Mouse (Mus musculus) kidney, postnatal 36 days (tissue): Measurements from ENCODE around the gene Mettl6.

Source experiments
- DNase-seq, 2 experiments: peaks; one replicate each; pipeline ENCODE4 v3.0.0; 2021 to 2022; ENCODE audit warnings: mixed read lengths in 2 of 2

Gene Mettl6

GRCm38 (mm10) chr14:31494975-31495455 lies at the start of gene Mettl6:
Gene Mettl6 (minus strand): TSS chr14:31495040.
- peak; percentile 93 to 95 for DNase-seq

DNA sequence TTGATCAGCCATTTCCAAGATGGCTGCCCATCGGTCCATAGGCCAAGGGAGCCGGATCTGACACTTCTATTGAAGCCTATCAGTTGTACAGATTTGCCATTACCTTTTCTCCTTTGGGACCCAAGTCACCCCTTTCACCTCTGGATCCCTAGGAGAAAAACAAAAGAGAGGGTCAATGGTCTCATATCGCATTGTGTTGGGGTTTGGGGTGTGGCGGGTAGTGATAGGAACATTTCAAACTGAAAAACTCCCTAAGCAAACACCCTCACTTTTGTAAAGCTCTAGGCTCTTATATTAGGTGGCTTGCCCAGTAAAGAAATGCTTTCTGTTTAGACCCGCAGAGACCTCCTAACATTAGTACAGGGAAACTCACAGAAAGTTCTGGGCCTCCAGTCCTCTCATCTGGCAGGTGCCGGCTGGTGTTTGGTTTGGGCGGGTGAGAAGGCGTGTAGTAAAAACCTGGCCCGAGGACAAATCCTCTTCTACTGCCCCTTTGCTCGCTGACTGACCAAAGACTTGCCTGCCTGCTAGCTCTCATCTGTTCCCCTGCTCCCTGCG lies 49.1 kb upstream of the Mettl6 start:
- DNase-seq: no peak

GRCm38 (mm10) chr14:31537298-31537697 lies 42.5 kb upstream of the Mettl6 start:
- DNase-seq: peak in 1 of 2 experiments; percentile 38

DNA sequence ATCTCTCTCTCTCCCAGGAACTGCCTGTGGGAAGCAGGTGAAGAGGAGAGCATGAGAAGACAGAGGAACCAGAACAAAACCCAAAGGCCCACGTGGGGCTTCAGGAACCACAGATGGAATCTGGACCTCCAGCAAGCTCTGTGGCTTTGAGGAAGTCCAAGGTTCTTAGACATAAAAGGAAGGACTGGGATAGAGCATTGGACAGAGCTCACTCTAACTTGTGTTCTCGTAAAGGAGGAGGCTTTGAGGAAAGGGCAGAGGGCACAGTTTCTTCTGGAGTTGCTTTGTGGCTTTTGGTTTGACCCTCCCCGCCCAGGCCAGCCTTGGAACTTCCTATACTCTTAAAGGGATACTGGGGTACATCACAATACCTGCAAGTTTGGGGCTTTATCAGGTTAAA lies 37.8 kb upstream of the Mettl6 start:
- DNase-seq: peak; percentile 62 to 66

- peak; percentile 39 to 60 for DNase-seq
Measured at GRCm38 (mm10) chr14:31531506-31532148, 36.8 kb upstream of the Mettl6 start.

DNA sequence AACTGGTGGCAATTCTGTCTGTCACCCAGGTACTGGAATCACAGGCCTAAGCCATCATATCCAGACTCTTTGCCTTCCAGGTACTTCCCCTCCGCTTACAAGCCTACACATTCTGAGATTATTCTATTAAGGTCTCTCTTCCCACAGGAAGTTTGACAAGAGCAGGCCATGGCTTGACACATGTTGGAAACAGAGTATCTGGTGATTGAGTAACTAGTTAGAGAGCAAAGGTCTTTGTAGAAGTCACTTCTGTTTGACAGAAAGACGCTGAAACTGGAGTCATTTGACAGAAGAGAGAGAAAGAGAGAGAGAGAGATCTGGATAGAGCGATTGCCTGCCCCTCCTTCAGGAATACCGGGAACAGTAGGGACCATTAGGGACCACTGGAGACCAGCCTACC lies 36.0 kb upstream of the Mettl6 start:
- DNase-seq: peak; percentile 10 to 47

- DNase-seq: no peak
Measured at GRCm38 (mm10) chr14:31525040-31525810, 30.4 kb upstream of the Mettl6 start.

DNA sequence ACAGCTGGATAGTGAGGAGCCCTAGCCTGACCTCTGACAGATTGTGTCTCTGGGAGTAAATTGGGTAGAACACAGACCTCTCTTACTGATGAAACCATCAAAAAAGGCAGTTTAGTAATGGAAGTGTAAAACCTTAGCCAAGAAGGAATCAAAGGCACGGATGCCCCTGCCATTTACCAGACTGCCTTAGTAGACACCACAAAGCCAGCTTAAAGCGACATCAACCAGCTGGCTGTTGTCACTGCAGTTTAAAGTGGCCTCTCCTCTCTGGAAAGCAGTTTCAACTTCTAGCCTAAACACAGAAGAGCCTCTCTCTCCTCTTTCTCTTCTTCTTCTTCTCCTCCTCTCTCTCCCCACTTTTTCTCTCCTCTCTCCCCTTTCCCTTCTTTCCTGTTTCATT lies 26.5 kb upstream of the Mettl6 start:
- DNase-seq: no peak

- peak; percentile 64 to 65 for DNase-seq
Measured at GRCm38 (mm10) chr14:31519165-31519564, 24.3 kb upstream of the Mettl6 start.

GRCm38 (mm10) chr14:31515895-31516294 lies 21.1 kb upstream of the Mettl6 start:
- DNase-seq: no peak

DNA sequence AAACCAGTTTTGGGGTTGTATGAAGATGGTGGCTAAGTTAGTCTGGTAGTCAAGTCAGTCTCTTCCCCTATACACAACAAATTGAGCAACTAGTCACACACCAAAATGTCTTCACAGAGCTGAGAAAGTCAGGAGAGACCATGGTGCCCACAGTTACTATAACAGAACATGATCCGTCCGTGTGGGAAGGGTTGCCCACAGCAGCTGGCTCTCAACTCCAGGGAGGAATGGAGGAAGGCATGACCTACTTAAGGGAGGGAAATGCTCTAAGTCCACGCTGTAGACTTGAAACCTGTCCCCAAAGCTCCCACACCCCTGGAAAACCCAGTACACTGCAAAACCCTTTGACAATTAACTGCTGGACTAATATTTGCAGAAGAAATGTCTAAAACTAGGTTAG lies 15.5 kb upstream of the Mettl6 start:
- DNase-seq: no peak

DNA sequence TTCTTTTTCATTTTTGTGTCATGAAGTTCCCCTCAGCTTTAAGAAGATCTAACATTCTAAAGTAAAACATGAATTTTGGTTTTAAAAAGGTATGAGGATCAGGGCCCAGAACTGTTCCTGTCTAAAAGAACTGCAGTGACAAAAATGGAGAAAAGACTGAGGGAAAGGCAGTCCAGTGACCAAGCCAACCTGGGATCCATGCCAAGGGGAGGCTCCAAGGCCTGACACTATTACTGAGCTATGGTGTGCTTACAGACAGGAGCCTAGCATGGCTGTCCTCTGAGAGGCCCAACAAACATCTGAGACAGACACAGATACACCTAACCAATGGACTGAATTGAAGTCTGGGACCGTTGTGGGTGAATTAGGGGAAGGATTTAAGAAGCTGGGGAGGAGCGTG lies 15.1 kb upstream of the Mettl6 start:
- peak in 1 of 2 experiments; percentile 46 for DNase-seq

DNA sequence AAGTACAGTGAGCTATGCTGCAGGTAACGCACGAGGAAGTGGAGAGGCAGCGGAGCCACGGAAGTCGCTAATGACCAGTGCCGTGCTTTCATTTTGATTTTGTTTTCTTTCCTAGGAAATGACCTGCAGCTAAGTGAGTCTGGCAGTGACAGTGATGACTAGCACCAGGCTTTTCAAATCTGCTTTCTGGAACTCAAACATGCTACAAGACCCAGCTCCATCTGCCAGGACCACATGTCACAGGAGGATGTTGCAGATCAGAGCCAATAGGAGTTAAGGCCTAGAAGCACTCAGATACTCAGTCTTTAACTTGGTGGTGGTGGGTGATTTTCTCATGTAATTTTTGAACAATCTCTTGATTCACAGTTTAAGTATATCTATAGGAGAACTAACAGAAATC lies 11.6 kb upstream of the Mettl6 start:
- no peak for DNase-seq

DNA sequence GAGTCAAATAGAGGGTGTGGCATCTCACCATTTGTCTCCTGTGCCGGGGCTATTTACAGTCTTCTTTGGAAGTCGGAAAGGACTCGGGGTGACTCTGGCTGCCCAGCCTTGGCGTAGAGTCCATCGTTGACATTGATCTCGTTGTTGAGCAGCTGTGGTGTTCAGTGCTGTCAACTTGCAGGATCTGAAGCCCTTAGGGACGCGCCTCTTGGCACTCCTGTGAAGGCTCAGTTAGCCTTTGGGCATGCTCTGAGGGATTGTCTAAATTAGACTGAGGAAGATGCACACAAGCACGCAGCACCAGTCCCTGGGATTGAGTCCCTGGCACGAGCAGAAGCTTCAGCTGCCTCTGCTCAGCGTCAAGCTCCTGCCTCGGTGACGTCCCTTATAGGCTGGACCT lies 8.6 kb upstream of the Mettl6 start:
- DNase-seq: no peak

DNA sequence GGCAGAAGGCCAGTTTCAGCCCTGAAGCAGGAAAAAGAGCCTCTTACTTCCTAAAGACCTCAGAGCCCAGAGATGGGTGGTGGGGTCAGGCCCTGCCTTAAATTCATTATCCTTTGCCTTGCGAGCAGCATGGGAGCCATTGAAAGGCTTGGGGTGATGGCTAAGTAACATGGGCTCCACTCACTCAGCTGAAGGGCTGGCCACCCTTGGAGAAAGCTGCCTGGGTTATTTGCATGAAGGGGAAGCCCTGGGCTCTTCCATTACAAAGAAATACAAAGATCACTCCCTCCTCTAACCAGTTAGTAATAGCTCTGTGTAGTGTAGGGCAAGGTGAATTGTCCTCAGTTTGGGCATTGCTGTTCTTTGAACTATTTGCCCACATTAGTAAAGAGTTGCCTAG lies 4.7 kb upstream of the Mettl6 start:
- no peak for DNase-seq

GRCm38 (mm10) chr14:31496241-31496646 lies 1.4 kb upstream of the Mettl6 start:
- no peak for DNase-seq

- no peak for DNase-seq
Measured at GRCm38 (mm10) chr14:31495538-31495937, 698 bp upstream of the Mettl6 start.

- peak; percentile 16 to 59 for DNase-seq
Measured at GRCm38 (mm10) chr14:31494349-31494974, 378 bp downstream of the Mettl6 start, which contains the start of gene Eaf1. Gene Eaf1 (plus strand): TSS chr14:31494399.

GRCm38 (mm10) chr14:31493901-31494300 lies 939 bp downstream of the Mettl6 start:
- no peak for DNase-seq

DNA sequence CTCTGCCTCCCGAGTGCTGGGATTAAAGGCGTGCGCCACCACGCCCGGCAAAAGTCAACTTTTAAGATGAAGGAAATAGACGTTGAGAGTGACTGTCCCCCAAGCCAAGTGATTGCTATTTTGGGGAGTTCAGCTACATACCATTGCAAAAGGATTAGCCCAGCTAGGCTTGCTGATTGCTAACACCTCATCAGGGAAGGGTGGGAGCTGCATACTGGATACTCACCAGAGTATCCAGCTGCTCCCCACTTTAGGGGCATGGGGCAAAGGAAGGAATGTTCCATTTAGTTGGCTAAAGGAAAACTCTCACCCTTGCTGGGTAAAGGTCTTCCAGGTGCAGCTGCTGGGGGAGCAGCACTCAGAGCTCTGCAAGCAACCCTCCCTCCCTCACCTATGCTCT lies 6.8 kb downstream of the Mettl6 start:
- DNase-seq: no peak

- peak in 1 of 2 experiments; percentile 14 for DNase-seq
Measured at GRCm38 (mm10) chr14:31486465-31486864, 8.4 kb downstream of the Mettl6 start.

GRCm38 (mm10) chr14:31482417-31482816 lies 12.4 kb downstream of the Mettl6 start:
- no peak for DNase-seq

GRCm38 (mm10) chr14:31473297-31473696 lies 21.5 kb downstream of the Mettl6 start:
- no peak for DNase-seq
